Mouse (Mus musculus): ENCODE measurements around the gene Prcc.

Prcc gene

GRCm38 (mm10) chr3:87885281-87886003 lies at the start of gene Prcc:
Prcc (minus strand) TSS chr3:87885608.
- DNase-seq (ENCODE audit: low read depth, low spot score): peak; percentile 99

DNA sequence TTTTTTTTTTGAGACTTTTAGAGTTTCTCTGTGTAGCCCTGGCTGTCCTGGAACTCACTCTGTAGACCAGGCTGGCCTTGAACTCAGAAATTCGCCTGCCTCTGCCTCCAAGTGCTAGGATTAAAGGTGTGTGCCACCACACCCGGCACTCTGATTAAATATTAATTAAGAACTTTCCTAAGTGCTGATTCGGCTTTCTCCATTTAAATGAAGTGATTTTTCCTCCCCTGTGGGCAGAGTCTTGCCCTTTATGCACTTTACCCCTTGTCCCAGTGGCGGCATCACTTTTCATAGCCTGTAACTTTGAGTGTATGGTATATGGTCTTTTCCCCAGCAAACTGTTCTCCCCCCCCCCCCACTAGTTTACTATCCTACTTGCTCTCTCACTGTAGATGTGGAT lies 49.8 kb upstream of the Prcc start:
- no peak for DNase-seq (ENCODE audit: low read depth, low spot score)

- no peak for DNase-seq (ENCODE audit: low read depth, low spot score)
Measured at GRCm38 (mm10) chr3:87934501-87934900, 49.1 kb upstream of the Prcc start.

DNA sequence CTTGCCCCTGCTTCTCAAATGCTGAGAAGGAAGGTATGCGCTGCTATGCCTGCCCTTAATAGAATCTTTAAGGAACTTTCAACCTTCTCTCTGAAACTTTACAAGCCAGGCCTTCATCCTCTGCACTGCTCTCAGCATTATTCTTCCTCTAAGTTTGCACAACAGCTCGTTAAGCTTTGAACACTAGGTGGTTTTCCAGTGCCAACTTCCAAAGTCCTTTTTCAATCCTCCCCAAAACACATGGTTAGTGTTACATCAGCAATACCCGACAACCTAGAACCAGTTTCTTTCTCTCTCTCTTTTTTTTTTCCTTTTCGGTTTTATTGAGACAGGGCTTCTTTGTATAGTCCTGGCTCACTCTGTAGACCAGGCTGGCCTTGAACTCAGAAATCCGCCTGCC lies 48.6 kb upstream of the Prcc start:
- DNase-seq (ENCODE audit: low read depth, low spot score): no peak

DNA sequence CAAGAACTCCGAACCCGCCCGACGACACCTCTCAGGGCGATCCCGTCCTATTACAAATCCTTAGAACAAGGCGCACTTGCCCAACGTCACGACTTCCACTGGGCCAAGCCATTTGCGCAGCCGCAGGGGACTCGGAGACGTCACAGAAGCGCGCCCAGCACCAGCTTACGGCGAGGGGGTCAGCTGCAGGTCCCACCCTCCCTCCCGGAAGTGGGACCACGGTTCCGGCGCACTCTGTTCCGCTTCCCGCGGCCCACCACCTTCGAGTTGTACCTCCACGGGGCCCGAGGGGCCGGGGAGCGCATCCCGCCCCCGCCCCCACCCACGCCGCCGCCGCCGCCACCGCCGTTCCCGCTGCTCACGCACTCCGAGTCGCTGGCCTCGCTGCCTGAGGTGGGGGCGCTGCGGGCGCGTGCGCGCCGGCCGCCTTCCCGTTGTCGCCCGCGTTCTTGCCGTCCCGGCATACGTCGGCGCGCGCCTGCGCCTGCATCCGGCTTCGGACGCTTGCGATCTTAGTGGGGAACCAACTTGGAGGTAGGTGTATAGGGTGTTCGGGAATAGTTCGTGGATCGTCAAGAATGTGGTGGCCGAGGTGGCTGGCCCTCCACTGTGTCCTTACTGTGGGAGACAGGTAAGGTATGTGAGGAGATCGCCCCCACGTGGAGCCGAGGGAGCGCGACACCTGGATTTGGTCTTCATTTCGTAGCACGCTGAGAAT lies 44.8 kb upstream of the Prcc start, which contains the start of the genes Isg20l2 and Rrnad1:
Isg20l2 (plus strand) TSS at position 237 of the 718 bp plus-strand sequence.
Rrnad1 (minus strand) TSS at position 640 of the 718 bp plus-strand sequence.
- peak; percentile 96 for DNase-seq (ENCODE audit: low read depth, low spot score)

GRCm38 (mm10) chr3:87929341-87930077 lies 44.1 kb upstream of the Prcc start:
- DNase-seq (ENCODE audit: low read depth, low spot score): no peak

DNA sequence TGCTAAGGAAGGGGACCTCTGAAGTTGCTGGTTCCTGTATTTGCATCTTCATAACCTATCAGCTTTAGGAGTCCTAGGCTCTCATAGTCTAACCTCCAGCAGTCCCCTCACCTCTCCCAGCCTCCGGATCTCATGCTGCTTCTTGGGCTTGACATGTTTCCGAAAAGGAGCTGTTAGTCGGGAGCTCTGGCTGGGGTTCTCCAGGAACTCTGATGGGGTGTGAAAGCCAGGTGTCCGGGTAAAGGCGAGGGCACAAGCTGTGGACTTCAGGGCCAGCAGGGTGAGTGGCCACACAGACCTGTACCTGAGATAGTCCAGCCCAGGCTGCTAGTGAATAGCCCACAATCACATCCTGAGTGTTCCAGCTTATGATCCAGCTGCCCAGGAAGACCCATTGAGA lies 42.0 kb upstream of the Prcc start:
- no peak for DNase-seq (ENCODE audit: low read depth, low spot score)

GRCm38 (mm10) chr3:87924996-87925395 lies 39.6 kb upstream of the Prcc start:
- DNase-seq (ENCODE audit: low read depth, low spot score): no peak

GRCm38 (mm10) chr3:87920270-87920943 lies 35.0 kb upstream of the Prcc start:
- DNase-seq (ENCODE audit: low read depth, low spot score): no peak

GRCm38 (mm10) chr3:87919336-87920108 lies 34.1 kb upstream of the Prcc start, which contains the start of gene Mrpl24:
Mrpl24 (plus strand) TSS chr3:87919506.
- peak; percentile 88 for DNase-seq (ENCODE audit: low read depth, low spot score)

- DNase-seq (ENCODE audit: low read depth, low spot score): no peak
Measured at GRCm38 (mm10) chr3:87918551-87918950, 33.1 kb upstream of the Prcc start.

DNA sequence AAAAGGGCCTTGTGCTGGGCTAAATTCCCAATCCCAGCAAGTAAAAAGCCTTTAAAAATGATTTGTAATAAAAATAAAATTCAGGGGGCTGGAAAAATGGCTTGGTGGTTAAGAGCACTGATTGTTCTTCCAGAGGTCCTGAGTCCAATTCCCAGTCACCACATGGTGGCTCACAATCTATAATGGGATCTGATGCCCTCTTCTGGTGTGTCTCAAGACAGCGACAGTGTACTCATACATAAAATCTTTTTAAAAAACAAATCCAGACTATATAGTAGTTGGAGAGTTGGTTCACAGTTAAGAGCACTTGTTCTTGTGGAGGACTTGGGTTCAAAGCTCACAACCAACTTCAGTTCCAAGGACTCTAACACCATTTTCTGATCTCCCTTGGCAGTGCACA lies 31.6 kb upstream of the Prcc start:
- DNase-seq (ENCODE audit: low read depth, low spot score): no peak

GRCm38 (mm10) chr3:87913891-87914290 lies 28.5 kb upstream of the Prcc start:
- no peak for DNase-seq (ENCODE audit: low read depth, low spot score)

- DNase-seq (ENCODE audit: low read depth, low spot score): no peak
Measured at GRCm38 (mm10) chr3:87913491-87913890, 28.1 kb upstream of the Prcc start.

DNA sequence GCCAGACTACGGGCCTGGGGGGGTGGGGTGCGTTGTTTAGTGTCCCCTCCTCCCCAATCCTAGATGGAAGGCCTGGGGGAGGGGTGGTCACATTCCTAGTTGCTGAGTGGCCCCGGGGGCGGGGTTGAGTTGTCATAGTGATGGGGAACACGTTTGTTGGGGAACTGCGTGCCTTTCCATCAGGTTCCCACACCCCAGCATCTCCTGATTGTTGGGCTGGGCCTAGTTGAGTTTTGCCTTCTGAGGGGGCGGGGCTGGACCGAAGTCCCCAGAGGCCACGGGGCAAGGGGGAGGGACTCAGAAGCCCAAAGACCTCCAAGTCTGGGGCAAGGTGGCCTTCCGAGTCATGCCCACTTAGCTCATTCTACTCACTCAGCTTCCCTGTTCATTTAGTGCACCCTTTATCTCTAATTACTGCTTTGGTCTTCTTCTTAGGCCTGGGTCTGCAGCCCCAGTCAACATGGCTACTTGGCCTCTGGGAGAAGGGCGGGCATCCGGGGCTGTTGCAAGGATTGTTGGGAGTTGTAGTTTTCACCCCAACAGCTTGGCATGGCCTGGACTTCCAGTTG lies 25.2 kb upstream of the Prcc start:
- DNase-seq (ENCODE audit: low read depth, low spot score): peak; percentile 74

- peak; percentile 36 for DNase-seq (ENCODE audit: low read depth, low spot score)
Measured at GRCm38 (mm10) chr3:87909874-87910273, 24.5 kb upstream of the Prcc start.

DNA sequence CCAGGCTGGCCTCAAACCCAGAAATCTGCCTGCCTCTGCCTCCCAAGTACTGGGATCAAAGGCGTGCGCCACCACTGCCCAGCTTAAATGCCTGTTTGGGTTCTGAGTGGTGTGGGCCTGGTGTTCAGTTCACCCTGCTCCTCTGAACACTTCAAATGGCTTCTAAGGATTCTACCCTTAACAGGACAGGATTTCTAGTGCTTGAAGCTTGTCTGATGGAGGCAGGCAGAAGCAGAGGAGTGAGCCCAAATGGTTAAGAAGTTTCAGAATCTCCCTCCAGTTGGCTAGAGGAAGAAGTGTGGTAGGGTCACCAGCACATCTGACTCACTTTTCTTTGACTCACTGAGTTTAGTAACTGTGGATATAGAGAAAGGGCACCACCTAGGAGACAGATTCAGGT lies 24.0 kb upstream of the Prcc start:
- no peak for DNase-seq (ENCODE audit: low read depth, low spot score)

- no peak for DNase-seq (ENCODE audit: low read depth, low spot score)
Measured at GRCm38 (mm10) chr3:87907906-87908305, 22.5 kb upstream of the Prcc start.

DNA sequence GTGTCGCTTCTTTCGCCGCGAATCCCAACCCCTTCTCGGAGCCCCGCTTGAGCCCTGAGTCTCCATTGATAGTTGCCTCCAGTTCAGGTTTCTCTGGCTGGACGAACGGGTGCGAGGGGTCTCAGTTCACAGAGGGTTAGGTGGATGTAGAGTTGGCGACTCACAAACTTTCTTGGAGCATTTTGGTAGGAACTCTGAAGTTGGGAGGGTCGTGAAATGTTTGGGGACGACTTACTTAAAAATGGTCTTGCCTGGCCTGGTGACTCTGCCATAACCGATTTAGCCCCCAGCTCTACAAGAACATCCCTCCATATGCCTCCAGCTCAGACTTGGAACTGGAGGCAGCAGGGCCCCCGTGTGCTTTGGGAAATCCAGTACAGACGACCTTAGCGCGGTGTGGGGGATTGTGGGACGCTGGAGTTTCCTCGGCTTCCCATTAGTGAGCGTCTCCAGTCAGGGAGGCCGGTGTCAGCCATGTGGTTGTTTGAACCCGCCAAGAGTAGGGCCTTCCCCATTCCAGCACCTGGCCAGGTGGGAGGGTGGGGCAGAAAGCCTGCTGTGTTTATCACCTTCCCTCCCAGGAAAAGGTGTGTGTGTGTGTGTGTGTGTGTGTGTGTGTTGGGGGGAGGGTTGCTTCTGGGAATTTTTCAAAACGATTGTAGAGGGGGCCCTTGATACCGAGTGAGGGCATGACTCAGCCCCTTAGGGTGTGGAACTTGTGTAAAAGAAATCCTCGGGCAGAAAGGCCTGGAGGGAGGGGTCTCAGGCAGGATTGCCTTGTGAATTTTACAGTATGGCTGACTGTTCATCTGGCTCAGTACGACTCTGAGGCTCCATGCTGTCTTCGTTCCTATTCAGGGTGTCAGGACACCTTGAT lies 21.8 kb upstream of the Prcc start:
- peak; percentile 71 for DNase-seq (ENCODE audit: low read depth, low spot score)

DNA sequence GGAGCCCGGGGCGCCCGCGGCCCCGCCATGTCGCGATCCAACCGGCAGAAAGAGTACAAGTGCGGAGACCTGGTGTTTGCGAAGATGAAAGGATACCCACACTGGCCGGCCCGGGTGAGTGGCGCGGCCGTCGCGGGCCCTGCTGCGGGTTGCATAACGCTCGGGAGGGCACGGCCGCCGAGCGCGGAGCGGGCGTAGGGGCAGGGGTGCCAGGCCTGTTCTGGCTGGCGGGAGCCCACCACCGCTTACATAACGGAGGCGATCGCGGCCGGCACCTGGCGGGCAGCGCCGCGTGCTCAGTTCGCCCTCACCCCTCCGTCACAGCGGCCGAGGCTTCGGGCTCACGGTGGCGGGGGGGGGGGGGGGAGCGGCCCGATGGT lies 21.2 kb upstream of the Prcc start:
- DNase-seq (ENCODE audit: low read depth, low spot score): peak; percentile 93
